Mouse (Mus musculus) forebrain, embryonic 11.5 days (tissue): Measurements from ENCODE around the gene Cacna1s. TPM values are rescaled to one million over a fixed set of nuclear protein-coding genes. Genes with fewer than 3 reads are reported as not detected.

Experiments
- ATAC-seq: fragments of 200-750 bp; cut with Nextera tagmentation; replicated peaks from 2 replicates; pipeline ENCODE4 v1.8.0; 2017; ENCODE audit warnings: moderate TSS enrichment; ENCODE audit not compliant: low FRiP score
- DNase-seq: peaks from one replicate; pipeline ENCODE4 v3.0.0-alpha.2; 2017; ENCODE audit warnings: low spot score
- H3K27ac ChIP-seq: fragments of 300-500 bp; sonication (generic); 2 replicates; pipeline ENCODE4 v1.5.1; 2014; ENCODE audit warnings: low read depth, low read length
- H3K27me3 ChIP-seq: fragments of 300-500 bp; sonication (generic); 2 replicates; pipeline ENCODE4 v1.6.1; 2014; ENCODE audit warnings: mild to moderate bottlenecking, low read length, mixed read lengths; ENCODE audit not compliant: control insufficient read depth, insufficient read depth
- H3K36me3 ChIP-seq: fragments of 300-500 bp; sonication (generic); 2 replicates; pipeline ENCODE4 v1.6.1; 2014; ENCODE audit warnings: mild to moderate bottlenecking, low read length, moderate library complexity, mixed read lengths; ENCODE audit not compliant: control insufficient read depth, insufficient read depth
- H3K4me1 ChIP-seq: fragments of 300-500 bp; sonication (generic); replicated peaks from 2 replicates; pipeline ENCODE4 v1.6.1; 2014; ENCODE audit warnings: low read length, mixed read lengths; ENCODE audit not compliant: control insufficient read depth, insufficient read depth
- H3K4me2 ChIP-seq: fragments of 300-500 bp; sonication (generic); 2 replicates; pipeline ENCODE4 v1.6.1; 2014; ENCODE audit warnings: low read depth, mild to moderate bottlenecking, low read length, moderate library complexity, mixed read lengths; ENCODE audit not compliant: severe bottlenecking
- H3K4me3 ChIP-seq: fragments of 300-500 bp; sonication (generic); 2 replicates; pipeline ENCODE4 v1.5.1; 2014; ENCODE audit warnings: low read depth, low read length
- H3K9ac ChIP-seq: fragments of 300-500 bp; sonication (generic); 2 replicates; pipeline ENCODE4 v1.6.1; 2014; ENCODE audit warnings: low read length
- H3K9me3 ChIP-seq: fragments of 300-500 bp; sonication (generic); 2 replicates; pipeline ENCODE4 v1.6.1; 2016; ENCODE audit warnings: low read length, mixed read lengths; ENCODE audit not compliant: control insufficient read depth
- WGBS: fragments of 180-500 bp; shearing (Covaris S2); extraction: QIAGEN DNeasy Blood & Tissue Kit; methylation state at CpG from one replicate; pipeline ENCODE4 v1.1.7; 2014; 5-methylcytosine and 5-hydroxymethylcytosine counted together
- polyA plus RNA-seq: library from polyadenylated mRNA; unstranded; fragments of >200 nt; fragmentation: Nextera tagmentation; extraction: Ambion mirVana; gene quantifications from 2 replicates; pipeline ENCODE4 v1.2.1, GENCODE M21; 2014

Cacna1s gene
- polyA plus RNA-seq, 1 experiment from 2014 or later: 0.20 TPM

GRCm38 (mm10) chr1:136017907-136018313, 34.6 kb upstream of the Cacna1s start:
- under 1% methylated on average over 22 of the region's 22 CpGs for WGBS
- peaks cover 8% of the 10 kb centered on the region; the same call in 1 of the 2 replicates for H3K4me1 ChIP-seq
- no peaks in the 10 kb centered on the region for H3K27me3 ChIP-seq
- H3K27ac ChIP-seq: 0 out of 2 replicates have a peak overlapping the region, but pooled peaks have one; percentile 37
- no peaks in the 10 kb centered on the region; the same call in 1 of the 2 replicates for H3K36me3 ChIP-seq
- peak overlapping the region; percentile 62 for H3K4me2 ChIP-seq
- peak overlapping the region; percentile 87 for H3K9ac ChIP-seq
- ATAC-seq (peak; percentile 99), DNase-seq (peak; percentile 94)
- H3K9me3 ChIP-seq: no peaks in the 10 kb centered on the region
- H3K4me3 ChIP-seq: peak overlapping the region; percentile 64

DNA sequence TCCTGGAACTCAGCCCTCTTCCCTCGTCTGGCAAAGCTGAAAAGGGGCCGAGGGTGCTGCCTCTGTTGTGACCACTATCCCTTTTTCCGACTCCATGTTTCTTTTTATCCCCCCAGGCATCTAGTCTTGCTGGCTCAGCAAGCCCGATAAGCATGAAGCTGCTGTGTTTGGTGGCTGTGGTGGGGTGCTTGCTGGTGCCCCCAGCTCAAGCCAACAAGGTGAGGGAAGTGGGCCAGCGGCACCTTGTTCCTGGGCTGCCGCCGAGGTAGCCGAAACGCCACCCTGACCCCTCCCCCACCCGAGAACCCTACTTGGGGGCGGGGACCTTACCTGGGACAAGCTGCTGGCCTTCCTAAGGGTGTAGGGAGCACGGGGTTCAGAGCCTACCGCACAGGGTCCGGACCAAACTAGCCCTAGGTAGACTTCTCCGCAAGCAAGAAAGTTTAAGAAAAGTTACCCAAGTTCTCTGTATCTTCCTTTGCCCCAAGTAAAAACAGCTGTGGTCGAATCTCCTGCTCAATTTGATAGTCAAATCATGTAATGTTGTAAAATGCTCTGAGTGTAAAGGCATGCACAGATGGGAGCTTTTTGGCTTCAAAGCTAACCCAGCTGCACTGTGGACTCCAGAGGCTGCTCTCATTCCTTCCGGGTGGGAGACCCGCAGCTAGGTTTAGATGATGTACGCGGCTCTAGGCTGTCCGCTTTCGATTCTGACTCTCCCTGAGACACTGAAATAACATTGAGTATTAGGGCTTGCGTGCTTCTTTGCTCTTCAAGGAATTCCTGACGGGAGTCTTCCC, 34.0 kb upstream of the Cacna1s start:
- Histone ChIP-seq H3K9ac (peak overlapping the region; percentile 87), H3K9me3 (no peaks in the 10 kb centered on the region), H3K4me2 (peak overlapping the region; percentile 62), H3K4me1 (peaks cover 8% of the 10 kb centered on the region; the same call in 1 of the 2 replicates), H3K36me3 (no peaks in the 10 kb centered on the region; the same call in 1 of the 2 replicates), H3K27me3 (no peaks in the 10 kb centered on the region), H3K4me3 (peak overlapping the region; percentile 64), H3K27ac (no peak overlapping the region)
- ATAC-seq (peak; percentile 37), DNase-seq (peak; percentile 56)
- WGBS: 8% methylated on average over 24 of the region's 24 CpGs

- Histone ChIP-seq H3K4me1 (0 out of 2 replicates have a peak, but pooled peaks cover 3% of the 10 kb centered on the region), H3K4me2 (no peak overlapping the region), H3K27me3 (no peaks in the 10 kb centered on the region), H3K9ac (no peak overlapping the region), H3K4me3 (no peak overlapping the region), H3K27ac (no peak overlapping the region; the same call in 1 of the 2 replicates), H3K36me3 (peaks cover 3% of the 10 kb centered on the region), H3K9me3 (no peaks in the 10 kb centered on the region)
- no peak for ATAC-seq
- WGBS: 32% methylated on average over 7 of the region's 7 CpGs
- DNase-seq: no peak
Observed at GRCm38 (mm10) chr1:136030201-136030600, 22.3 kb upstream of the Cacna1s start.

- no peak overlapping the region for H3K4me2 ChIP-seq
- H3K27ac ChIP-seq: no peak overlapping the region
- ATAC-seq: no peak
- H3K9ac ChIP-seq: no peak overlapping the region
- no peaks in the 10 kb centered on the region for H3K9me3 ChIP-seq
- DNase-seq: no peak
- H3K4me3 ChIP-seq: no peak overlapping the region
- peaks cover 3% of the 10 kb centered on the region for H3K36me3 ChIP-seq
- H3K27me3 ChIP-seq: no peaks in the 10 kb centered on the region
- 0 out of 2 replicates have a peak, but pooled peaks cover 3% of the 10 kb centered on the region for H3K4me1 ChIP-seq
- 89% methylated on average over 6 of the region's 8 CpGs for WGBS
Observed at GRCm38 (mm10) chr1:136031697-136032096, 20.9 kb upstream of the Cacna1s start.

GRCm38 (mm10) chr1:136032961-136033360, 19.6 kb upstream of the Cacna1s start:
- no peaks in the 10 kb centered on the region for H3K27me3 ChIP-seq
- no peak for ATAC-seq
- WGBS: 74% methylated on average over 7 of the region's 7 CpGs
- H3K9me3 ChIP-seq: no peaks in the 10 kb centered on the region
- no peak overlapping the region for H3K4me2 ChIP-seq
- no peak overlapping the region for H3K9ac ChIP-seq
- no peaks in the 10 kb centered on the region; the same call in none of the 2 replicates for H3K36me3 ChIP-seq
- 0 out of 2 replicates have a peak, but pooled peaks cover 3% of the 10 kb centered on the region for H3K4me1 ChIP-seq
- H3K27ac ChIP-seq: no peak overlapping the region
- H3K4me3 ChIP-seq: no peak overlapping the region
- DNase-seq: no peak

GRCm38 (mm10) chr1:136038746-136039538, 13.6 kb upstream of the Cacna1s start:
- no peak overlapping the region for H3K9ac ChIP-seq
- no peak overlapping the region for H3K4me3 ChIP-seq
- no peaks in the 10 kb centered on the region for H3K9me3 ChIP-seq
- 76% methylated on average over 5 of the region's 5 CpGs for WGBS
- no peaks in the 10 kb centered on the region; the same call in 1 of the 2 replicates for H3K36me3 ChIP-seq
- DNase-seq (no peak), ATAC-seq (no peak)
- H3K27ac ChIP-seq: no peak overlapping the region
- H3K4me1 ChIP-seq: no peaks in the 10 kb centered on the region; the same call in 1 of the 2 replicates
- H3K27me3 ChIP-seq: no peaks in the 10 kb centered on the region; the same call in 1 of the 2 replicates
- no peak overlapping the region for H3K4me2 ChIP-seq

- Histone ChIP-seq H3K9ac (no peak overlapping the region), H3K9me3 (no peaks in the 10 kb centered on the region), H3K4me3 (no peak overlapping the region), H3K4me1 (no peaks in the 10 kb centered on the region; the same call in 1 of the 2 replicates), H3K36me3 (no peaks in the 10 kb centered on the region), H3K4me2 (no peak overlapping the region), H3K27ac (no peak overlapping the region), H3K27me3 (no peaks in the 10 kb centered on the region; the same call in 1 of the 2 replicates)
- ATAC-seq (no peak), DNase-seq (no peak)
- WGBS: 13% methylated on average over 11 of the region's 11 CpGs
Observed at GRCm38 (mm10) chr1:136040452-136040851, 12.1 kb upstream of the Cacna1s start.

- Histone ChIP-seq H3K36me3 (no peaks in the 10 kb centered on the region), H3K9ac (no peak overlapping the region), H3K27ac (no peak overlapping the region), H3K9me3 (no peaks in the 10 kb centered on the region), H3K4me1 (no peaks in the 10 kb centered on the region; the same call in 1 of the 2 replicates), H3K4me3 (no peak overlapping the region), H3K4me2 (no peak overlapping the region), H3K27me3 (no peaks in the 10 kb centered on the region; the same call in 1 of the 2 replicates)
- DNase-seq (no peak), ATAC-seq (no peak)
- WGBS: 28% methylated on average over 4 of the region's 4 CpGs
Observed at GRCm38 (mm10) chr1:136040874-136041273, 11.7 kb upstream of the Cacna1s start.
